Mouse (Mus musculus) skeletal muscle tissue, postnatal 0 days (tissue): ENCODE measurements around the gene Crlf3. TPM values are rescaled to one million over a fixed set of nuclear protein-coding genes. Genes with fewer than 3 reads are reported as not detected.

Experiments used
- polyA plus RNA-seq: library from polyadenylated mRNA; unstranded; fragments of >200 nt; fragmentation: Nextera tagmentation; extraction: Ambion mirVana; gene quantifications from 2 replicates; pipeline ENCODE4 v1.2.1, GENCODE M21; 2015

The Crlf3 gene
- 22.3 and 22.8 TPM in 2 replicates for polyA plus RNA-seq

DNA sequence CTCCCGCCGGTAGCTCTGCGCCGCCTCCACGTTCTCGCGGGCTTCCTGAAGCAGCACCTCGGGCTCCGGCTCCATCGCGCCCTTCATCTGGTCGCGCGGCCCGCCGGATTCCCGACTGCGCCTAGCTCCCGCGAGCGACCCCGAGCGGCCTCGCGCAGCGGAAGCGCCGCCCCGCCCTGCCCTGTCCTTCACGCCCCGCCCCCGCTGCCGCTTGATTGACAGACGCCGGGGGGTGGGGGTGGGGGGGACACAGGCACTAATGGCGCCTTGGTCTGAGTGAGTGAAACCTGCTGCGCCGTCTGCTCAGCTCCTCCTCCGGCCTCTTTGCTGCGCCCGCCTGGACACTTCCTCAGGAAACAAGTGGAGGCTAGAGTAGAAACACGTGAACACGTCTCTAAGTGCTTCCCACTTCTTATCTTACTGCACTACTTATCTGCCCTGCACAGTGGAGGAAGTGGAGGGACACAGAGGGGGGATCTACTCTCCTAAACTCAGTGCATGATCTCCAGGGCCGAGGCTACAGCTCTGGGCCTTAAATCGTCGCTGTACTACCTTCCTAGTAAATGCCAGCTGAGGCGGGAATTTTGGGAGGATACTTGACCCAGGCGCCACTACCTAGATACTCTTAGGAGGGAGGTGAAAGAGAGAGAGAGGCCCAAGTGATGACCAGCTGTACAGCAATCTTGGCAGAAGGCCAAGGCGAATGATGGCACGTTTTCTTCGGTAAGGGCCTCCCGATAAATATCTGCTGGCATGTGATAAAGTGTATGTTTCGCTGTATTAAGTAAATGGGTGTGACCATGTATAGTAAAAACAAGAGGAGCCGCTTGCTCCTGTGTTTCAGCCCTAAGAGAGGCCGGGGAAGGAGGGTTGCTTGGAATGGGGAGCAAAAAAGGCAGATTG, at the start of gene Crlf3:
Gene Crlf3 (minus strand): TSS at position 166 of the 903 bp plus-strand sequence.

DNA sequence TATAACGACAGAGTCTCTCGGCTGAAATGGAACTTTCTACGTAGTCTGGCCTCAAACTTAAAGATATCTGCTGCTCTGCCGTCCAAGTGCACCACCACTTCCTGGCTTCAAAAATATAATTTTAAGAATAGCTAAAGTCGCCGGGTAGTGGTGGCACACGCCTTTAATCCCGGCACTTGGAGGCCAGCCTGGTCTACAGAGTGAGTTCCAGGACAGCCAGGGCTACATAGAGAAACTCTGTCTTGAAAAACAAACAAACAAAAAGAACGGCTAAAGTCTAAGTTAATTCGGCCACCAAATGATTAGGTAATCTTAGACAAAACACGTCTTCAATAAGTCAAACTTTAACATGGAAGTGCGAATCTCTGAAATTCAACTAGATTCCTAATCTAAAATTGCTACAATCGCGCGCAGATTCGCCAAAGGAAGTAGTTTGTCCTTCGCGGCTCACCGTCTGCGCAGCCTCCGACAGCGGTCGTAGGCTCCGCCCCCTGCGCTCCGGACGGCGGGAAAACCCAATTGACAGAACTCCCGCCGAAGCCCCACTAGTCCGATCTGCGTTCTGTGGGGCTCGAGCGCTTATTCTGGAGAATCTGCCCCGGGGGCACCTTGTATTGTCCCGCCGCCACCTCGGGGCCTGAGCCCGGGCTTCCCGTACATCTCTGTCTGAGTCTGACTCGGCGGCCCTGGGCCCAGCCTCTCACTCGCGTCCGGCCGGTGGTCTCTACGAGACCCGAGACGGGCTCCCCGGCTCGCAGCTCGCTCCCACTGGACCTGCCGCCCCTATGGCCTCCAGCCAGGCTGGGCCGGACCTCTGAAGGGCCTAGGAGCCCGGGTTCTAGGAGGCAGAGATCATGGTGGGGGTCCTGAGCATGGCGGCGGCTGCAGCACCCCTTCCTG, 8.4 kb upstream of the Crlf3 start, which contains the start of gene Atad5:
Gene Atad5 (plus strand): TSS at position 484 of the 900 bp plus-strand sequence.

Other genes with a start within 250 kb of the Crlf3 start
- gene Utp6, start 118.6 kb downstream of the Crlf3 start, polyA plus RNA-seq = 28.7 and 29.2 TPM in 2 replicates
- gene Suz12, start 87.9 kb downstream of the Crlf3 start, polyA plus RNA-seq = 7.2 and 8.1 TPM in 2 replicates
- 1.7 and 2.1 TPM in 2 replicates for gene Atad5, start 8.4 kb upstream of the Crlf3 start, polyA plus RNA-seq
- gene Tefm, start 61.2 kb upstream of the Crlf3 start, polyA plus RNA-seq = 41.1 and 45.3 TPM in 2 replicates
- gene Adap2, start 73.1 kb upstream of the Crlf3 start, polyA plus RNA-seq = 3.2 and 3.3 TPM in 2 replicates
- 5.8 and 6.5 TPM in 2 replicates for gene Rnf135, start 102.9 kb upstream of the Crlf3 start, polyA plus RNA-seq
- gene Rhot1, start 128.0 kb upstream of the Crlf3 start, polyA plus RNA-seq = 39.6 and 41.7 TPM in 2 replicates
- gene Rhbdl3, start 219.9 kb upstream of the Crlf3 start, polyA plus RNA-seq = 2.6 and 2.7 TPM in 2 replicates